Mouse (Mus musculus) cerebellum, postnatal 36 days (tissue): ENCODE results near the gene Srsf6.
A peak's percentile ranks its signal among the peaks of the same experiment; 100 is the strongest.

Experiments
- DNase-seq, 2 experiments: peaks; one replicate each; pipeline ENCODE4 v3.0.0; 2021 to 2022; ENCODE audit warnings: mixed read lengths in 2 of 2

The Srsf6 gene

GRCm38 (mm10) chr2:162932706-162933105 is 1.4 kb downstream of the Srsf6 start:
- DNase-seq = peak in 1 of 2 experiments; percentile 21

- DNase-seq = no peak
Observed at GRCm38 (mm10) chr2:162934421-162934820, 3.1 kb downstream of the Srsf6 start.

- DNase-seq = no peak
Observed at GRCm38 (mm10) chr2:162935700-162936099, 4.4 kb downstream of the Srsf6 start.

- DNase-seq = no peak
Observed at GRCm38 (mm10) chr2:162939562-162939961, 8.2 kb downstream of the Srsf6 start.

GRCm38 (mm10) chr2:162943148-162943846 is 12.0 kb downstream of the Srsf6 start, which contains the start of gene L3mbtl1:
TSS of gene L3mbtl1 (plus strand) at chr2:162943472.
- DNase-seq = peak; percentile 54 to 55

GRCm38 (mm10) chr2:162943931-162944330 is 12.6 kb downstream of the Srsf6 start:
- DNase-seq = no peak

GRCm38 (mm10) chr2:162946964-162947363 is 15.6 kb downstream of the Srsf6 start:
- no peak for DNase-seq

- peak; percentile 27 to 47 for DNase-seq
Observed at GRCm38 (mm10) chr2:162947736-162948135, 16.4 kb downstream of the Srsf6 start.

GRCm38 (mm10) chr2:162948221-162948620 is 16.9 kb downstream of the Srsf6 start:
- DNase-seq = no peak

- no peak for DNase-seq
Observed at GRCm38 (mm10) chr2:162950776-162951175, 19.4 kb downstream of the Srsf6 start.

- no peak for DNase-seq
Observed at GRCm38 (mm10) chr2:162956843-162957242, 25.5 kb downstream of the Srsf6 start.

GRCm38 (mm10) chr2:162961321-162961720 is 30.0 kb downstream of the Srsf6 start:
- DNase-seq = no peak

- no peak for DNase-seq
Observed at GRCm38 (mm10) chr2:162966734-162967133, 35.4 kb downstream of the Srsf6 start.

- DNase-seq = peak; percentile 30 to 33
Observed at GRCm38 (mm10) chr2:162968357-162968756, 37.0 kb downstream of the Srsf6 start.

GRCm38 (mm10) chr2:162969101-162969500 is 37.8 kb downstream of the Srsf6 start:
- no peak for DNase-seq

- DNase-seq = no peak
Observed at GRCm38 (mm10) chr2:162970896-162971295, 39.6 kb downstream of the Srsf6 start.

GRCm38 (mm10) chr2:162972752-162973151 is 41.4 kb downstream of the Srsf6 start:
- no peak for DNase-seq

- no peak for DNase-seq
Observed at GRCm38 (mm10) chr2:162973206-162973605, 41.9 kb downstream of the Srsf6 start.

- DNase-seq = no peak
Observed at GRCm38 (mm10) chr2:162973637-162974036, 42.3 kb downstream of the Srsf6 start.

GRCm38 (mm10) chr2:162975157-162975775 is 43.9 kb downstream of the Srsf6 start:
- no peak for DNase-seq

GRCm38 (mm10) chr2:162976001-162976400 is 44.7 kb downstream of the Srsf6 start:
- DNase-seq = no peak

- no peak for DNase-seq
Observed at GRCm38 (mm10) chr2:162984381-162984780, 53.1 kb downstream of the Srsf6 start.

GRCm38 (mm10) chr2:162985923-162986322 is 54.6 kb downstream of the Srsf6 start:
- no peak for DNase-seq
